Mouse (Mus musculus) kidney, embryonic 15.5 days (tissue): ENCODE measurements around the gene Tctex1d2. TPM values are rescaled to one million over a fixed set of nuclear protein-coding genes. Genes with fewer than 3 reads are reported as not detected.

ENCODE experiments used
- polyA plus RNA-seq: library from polyadenylated mRNA; unstranded; fragments of >200 nt; fragmentation: Nextera tagmentation; extraction: Ambion mirVana; gene quantifications from 2 replicates; pipeline ENCODE4 v1.2.1, GENCODE M21; 2015

Gene Tctex1d2
- polyA plus RNA-seq, 1 experiment from 2014 or later = 33.6 TPM

Other genes with a start within 250 kb of the Tctex1d2 start
- not detected in 2 replicates for gene Bex6, start 239.9 kb upstream of the Tctex1d2 start, polyA plus RNA-seq
- 10.4 and 11.2 TPM in 2 replicates for gene Fbxo45, start 172.5 kb upstream of the Tctex1d2 start, polyA plus RNA-seq
- gene Wdr53, start 172.5 kb upstream of the Tctex1d2 start, polyA plus RNA-seq = 19.3 and 19.5 TPM in 2 replicates
- not detected in 2 replicates for gene Smco1, start 148.2 kb upstream of the Tctex1d2 start, polyA plus RNA-seq
- gene Rnf168, start 142.2 kb upstream of the Tctex1d2 start, polyA plus RNA-seq = 31.2 and 31.5 TPM in 2 replicates
- gene Ubxn7, start 87.4 kb upstream of the Tctex1d2 start, polyA plus RNA-seq = 25.4 and 27.3 TPM in 2 replicates
- 0.55 TPM in 1 of 2 replicates, not detected in the other for gene Tm4sf19, start 19.2 kb upstream of the Tctex1d2 start, polyA plus RNA-seq
- gene Pcyt1a, start 11.2 kb downstream of the Tctex1d2 start, polyA plus RNA-seq = 35.8 and 41.3 TPM in 2 replicates
- gene Slc51a, start 68.2 kb downstream of the Tctex1d2 start, polyA plus RNA-seq = 2.1 and 2.2 TPM in 2 replicates
- not detected in 2 replicates for gene Zdhhc19, start 76.6 kb downstream of the Tctex1d2 start, polyA plus RNA-seq
- 50.2 and 50.7 TPM in 2 replicates for gene Tfrc, start 189.2 kb downstream of the Tctex1d2 start, polyA plus RNA-seq
- 9.3 and 12.4 TPM in 2 replicates for gene Tnk2, start 224.2 kb downstream of the Tctex1d2 start, polyA plus RNA-seq